Mouse (Mus musculus) Muller cell, postnatal 12 days (primary cell): ENCODE measurements around the gene Gnai2.

Experiments used
- DNase-seq: peaks from one replicate; pipeline ENCODE4 v3.0.0-alpha.2; 2015; ENCODE audit errors: inconsistent ontology term

Gene Gnai2

GRCm38 (mm10) chr9:107611456-107612190 is 23.5 kb downstream of the Gnai2 start:
- no peak for DNase-seq

GRCm38 (mm10) chr9:107609433-107609830 is 25.7 kb downstream of the Gnai2 start:
- no peak for DNase-seq

GRCm38 (mm10) chr9:107608741-107609432 is 26.3 kb downstream of the Gnai2 start, which contains the start of gene Sema3b:
Sema3b (minus strand) TSS chr9:107609229.
- peak; percentile 82 for DNase-seq

- no peak for DNase-seq
Observed at GRCm38 (mm10) chr9:107607653-107608245, 27.4 kb downstream of the Gnai2 start.

GRCm38 (mm10) chr9:107607036-107607435 is 28.1 kb downstream of the Gnai2 start:
- no peak for DNase-seq

GRCm38 (mm10) chr9:107606591-107606990 is 28.6 kb downstream of the Gnai2 start:
- peak; percentile 64 for DNase-seq

- no peak for DNase-seq
Observed at GRCm38 (mm10) chr9:107605041-107605661, 30.0 kb downstream of the Gnai2 start.

GRCm38 (mm10) chr9:107603251-107603650 is 31.9 kb downstream of the Gnai2 start:
- DNase-seq: no peak

- peak; percentile 81 for DNase-seq
Observed at GRCm38 (mm10) chr9:107602068-107602648, 33.0 kb downstream of the Gnai2 start.

- DNase-seq: no peak
Observed at GRCm38 (mm10) chr9:107601275-107601674, 33.9 kb downstream of the Gnai2 start.

- no peak for DNase-seq
Observed at GRCm38 (mm10) chr9:107600745-107601144, 34.4 kb downstream of the Gnai2 start.

GRCm38 (mm10) chr9:107599842-107600241 is 35.3 kb downstream of the Gnai2 start:
- DNase-seq: no peak

- DNase-seq: no peak
Observed at GRCm38 (mm10) chr9:107599433-107599832, 35.7 kb downstream of the Gnai2 start.

GRCm38 (mm10) chr9:107598385-107598784 is 36.8 kb downstream of the Gnai2 start:
- no peak for DNase-seq

GRCm38 (mm10) chr9:107596619-107597569 is 38.3 kb downstream of the Gnai2 start:
- DNase-seq: no peak

- no peak for DNase-seq
Observed at GRCm38 (mm10) chr9:107594281-107595062, 40.7 kb downstream of the Gnai2 start.

- no peak for DNase-seq
Observed at GRCm38 (mm10) chr9:107593101-107593976, 41.8 kb downstream of the Gnai2 start.

GRCm38 (mm10) chr9:107590773-107591060 is 44.5 kb downstream of the Gnai2 start:
- DNase-seq: no peak
